Mouse (Mus musculus) granulocyte monocyte progenitor cell, adult 5-6 weeks (primary cell): ENCODE results near the gene Wdr81. TPM values are rescaled to one million over a fixed set of nuclear protein-coding genes. Genes with fewer than 3 reads are reported as not detected.

Source experiments
- ATAC-seq: replicated peaks from 2 replicates; pipeline ENCODE4 v1.8.0; 2016; ENCODE audit warnings: mild to moderate bottlenecking, moderate TSS enrichment, inconsistent platforms; ENCODE audit not compliant: poor library complexity, severe bottlenecking
- total RNA-seq, 2 experiments: library from RNA; stranded (forward) in 1 of 2; stranded (reverse) in 1 of 2; fragments of 200-712, 200-1000 nt in 1 of 2; fragments of >200 nt in 1 of 2; fragmentation: Nextera tagmentation in 1 of 2; gene quantifications; 2 replicates each; pipeline ENCODE4 v1.2.3; 2014 to 2017

Gene Wdr81
- total RNA-seq, 2 experiments from 2014 or later = 5.1 to 10.2 TPM

DNA sequence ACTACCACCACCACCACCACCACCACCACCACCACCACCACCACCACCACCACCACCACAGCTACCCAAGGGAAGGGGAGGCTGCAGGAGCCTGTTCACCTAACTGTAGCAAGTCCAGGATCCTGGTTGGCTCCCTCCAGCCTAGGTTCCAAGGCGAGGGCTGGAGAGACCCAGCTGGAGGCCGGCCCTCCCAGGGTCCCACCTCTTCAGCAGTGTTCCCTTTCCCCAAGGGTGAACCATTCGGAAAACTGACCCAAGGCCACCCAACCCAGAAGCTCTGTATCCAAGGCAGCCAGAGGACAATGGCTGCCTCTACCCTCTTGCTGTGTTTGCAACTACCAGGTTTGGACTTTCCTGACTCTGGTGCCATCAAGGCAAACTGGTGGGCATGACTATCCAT lies 14.6 kb downstream of the Wdr81 start:
- no peak for ATAC-seq

DNA sequence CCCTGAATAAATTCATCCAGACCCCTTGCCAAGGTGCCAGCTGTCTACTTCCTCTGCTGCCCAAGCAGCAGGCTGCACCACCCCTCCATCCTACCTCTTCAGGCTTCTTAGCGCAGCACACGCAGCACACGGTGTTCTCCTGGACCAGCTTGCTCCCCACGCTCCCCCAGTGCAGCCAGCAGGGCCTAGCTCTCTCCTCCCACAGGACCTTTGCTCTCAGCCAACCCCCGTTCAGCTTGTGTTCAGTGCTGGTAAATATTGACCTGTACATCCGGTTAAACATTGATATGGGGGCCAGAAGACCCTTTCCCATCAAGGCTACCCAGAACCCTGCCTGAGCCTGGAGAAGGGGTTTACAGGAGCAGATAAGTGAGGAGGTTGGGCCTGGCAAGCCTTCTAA lies 15.2 kb downstream of the Wdr81 start, which contains the start of gene Serpinf2:
TSS of gene Serpinf2 (minus strand) at position 229 of the 400 bp plus-strand sequence.
- ATAC-seq = no peak

DNA sequence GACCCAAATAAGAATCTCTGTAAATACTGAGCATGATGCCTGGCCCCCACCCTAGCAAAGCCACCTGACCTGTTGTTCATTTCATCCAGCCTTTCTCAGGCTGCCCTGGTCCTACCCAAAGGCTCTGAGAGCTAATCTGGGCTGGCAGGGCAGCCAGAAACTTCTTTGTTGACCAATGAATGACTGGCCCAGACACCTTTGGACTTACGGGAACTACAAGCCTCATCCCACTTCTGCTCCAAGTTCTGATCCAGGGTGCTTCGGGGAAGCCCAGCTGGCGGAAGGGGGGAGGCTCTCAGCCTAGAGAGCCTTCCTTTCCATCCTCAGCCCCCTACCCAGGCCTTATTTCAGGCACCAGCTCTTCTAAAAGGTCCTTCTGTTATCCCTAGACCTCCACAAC lies 15.7 kb downstream of the Wdr81 start:
- ATAC-seq = no peak

DNA sequence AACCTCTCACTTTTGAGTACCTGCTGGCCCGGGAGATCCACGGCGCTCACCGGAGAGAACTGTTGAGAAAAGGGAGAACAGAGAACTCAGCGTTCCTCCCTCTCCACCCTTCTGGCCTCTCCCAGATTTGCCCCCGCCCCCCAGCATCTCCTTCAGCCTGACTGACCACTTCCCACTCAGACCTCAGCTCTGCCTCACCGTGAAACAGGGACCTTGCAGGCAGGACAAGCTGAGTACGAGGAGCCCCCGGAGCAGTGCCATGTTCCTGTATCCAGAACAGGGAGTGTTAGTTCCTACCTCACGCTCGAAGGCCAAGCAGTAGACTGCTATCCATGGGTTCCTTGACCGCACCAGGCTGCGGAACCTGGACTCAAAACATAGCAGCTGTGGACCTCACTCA lies 16.3 kb downstream of the Wdr81 start:
- 0 out of 2 replicates have a peak, but pooled peaks have one; percentile 30 for ATAC-seq

DNA sequence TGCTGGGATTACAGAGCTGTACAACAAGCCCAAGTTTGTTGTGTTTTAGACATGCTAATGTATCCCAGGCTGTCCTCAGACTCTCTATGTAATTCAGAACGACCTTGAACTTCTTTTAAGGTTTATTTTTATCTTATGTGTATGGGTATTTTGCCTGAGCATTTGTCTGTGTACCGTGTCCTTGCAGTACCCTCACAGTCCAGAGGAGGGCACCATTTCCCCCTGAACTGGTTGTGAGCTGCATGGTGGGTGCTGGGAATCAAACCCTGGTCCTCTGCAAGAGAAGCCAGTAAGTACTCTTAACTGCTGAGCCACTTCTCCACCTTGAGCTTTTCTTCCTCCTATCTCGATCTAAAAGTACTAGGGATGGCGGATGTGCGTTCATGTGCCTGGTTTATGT lies 20.4 kb downstream of the Wdr81 start:
- no peak for ATAC-seq

DNA sequence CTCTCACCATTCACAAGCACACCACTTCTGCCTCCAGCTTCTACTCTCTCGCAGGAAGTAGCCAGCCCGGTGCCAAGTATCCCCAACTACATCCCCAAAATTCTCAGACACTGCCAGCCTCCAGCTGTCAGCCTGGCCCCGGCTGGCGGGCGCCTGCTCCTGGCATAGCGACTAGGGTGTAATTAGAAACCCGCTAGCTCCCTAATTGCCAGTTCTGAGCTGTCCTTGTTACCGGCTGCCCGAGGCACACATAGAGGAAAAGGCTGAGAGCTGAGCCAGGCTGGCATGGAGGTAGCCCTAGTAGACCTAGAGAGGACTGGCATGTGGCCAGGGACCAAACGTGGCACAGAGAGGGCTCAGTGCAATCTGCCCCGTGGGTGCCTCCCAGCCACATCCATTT lies 23.2 kb downstream of the Wdr81 start:
- no peak for ATAC-seq

DNA sequence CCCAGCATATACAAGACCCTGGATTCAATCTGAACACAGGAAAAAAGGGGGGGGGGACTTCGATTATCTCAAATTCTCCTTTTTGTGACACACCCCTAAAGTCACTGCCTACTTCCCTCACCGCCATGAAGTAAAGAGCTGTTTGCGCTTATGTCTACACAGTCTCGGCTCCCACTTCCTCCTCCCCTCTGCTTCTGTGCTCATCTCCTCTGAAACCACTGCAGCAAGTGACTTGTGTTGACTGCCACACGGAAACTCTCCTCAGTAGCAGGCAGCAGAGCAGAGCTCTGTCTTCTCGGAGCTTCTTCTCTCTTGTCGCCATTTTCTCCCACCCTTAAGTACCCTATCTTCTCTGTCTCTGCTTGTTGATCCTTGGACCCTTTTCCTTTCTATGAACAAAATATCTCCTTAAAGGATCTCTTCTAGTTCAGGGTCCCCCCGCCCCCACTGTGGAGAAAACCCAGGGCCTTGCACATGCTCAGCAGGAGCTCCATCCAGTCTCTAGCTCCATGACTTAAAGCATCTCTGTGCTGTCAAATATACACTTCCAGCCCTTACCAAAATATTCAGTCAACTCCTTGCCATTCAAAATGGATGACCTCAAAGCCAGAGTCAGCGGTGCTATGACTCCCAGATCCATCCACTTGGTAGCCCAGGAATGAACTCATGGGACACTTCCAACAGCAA lies 25.4 kb downstream of the Wdr81 start:
- peak; percentile 99 for ATAC-seq

DNA sequence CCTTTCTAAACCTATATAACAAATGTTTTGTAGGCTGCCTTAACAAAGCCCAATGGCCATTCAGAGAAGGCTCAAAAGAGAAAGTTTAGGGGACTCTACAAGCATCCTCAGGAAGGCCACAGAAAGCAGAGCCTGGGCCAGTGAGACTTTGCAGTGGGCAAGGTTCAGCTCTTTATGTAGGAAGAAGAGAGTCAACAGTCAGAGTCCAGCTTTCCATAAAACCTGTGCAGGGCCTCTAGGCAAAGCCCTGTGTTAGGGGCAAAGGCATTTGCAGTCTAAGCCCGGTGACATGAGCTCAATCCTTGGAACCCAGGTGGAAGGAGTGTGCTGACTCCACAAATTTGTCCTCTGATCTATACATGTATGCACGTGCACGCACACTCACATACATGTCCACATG lies 30.1 kb downstream of the Wdr81 start:
- ATAC-seq = no peak

DNA sequence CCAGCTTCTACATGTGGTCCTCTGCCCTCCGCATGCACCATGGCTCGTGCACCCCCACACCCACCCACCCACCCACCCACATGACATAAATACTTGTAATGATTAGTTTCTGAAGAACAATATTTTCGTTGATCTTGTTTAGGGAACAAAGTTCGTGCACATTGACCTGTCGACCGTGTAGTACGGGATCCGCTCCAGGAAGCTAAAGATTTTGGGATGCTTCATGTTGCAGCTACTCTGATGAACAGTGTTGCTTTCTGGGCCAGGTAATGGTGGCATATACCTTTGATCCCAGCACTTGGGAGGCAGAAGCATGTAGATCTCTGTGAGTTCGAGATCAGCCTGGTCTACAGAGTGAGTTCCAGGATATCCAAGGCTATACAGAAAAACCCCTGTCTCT lies 30.5 kb downstream of the Wdr81 start:
- no peak for ATAC-seq

DNA sequence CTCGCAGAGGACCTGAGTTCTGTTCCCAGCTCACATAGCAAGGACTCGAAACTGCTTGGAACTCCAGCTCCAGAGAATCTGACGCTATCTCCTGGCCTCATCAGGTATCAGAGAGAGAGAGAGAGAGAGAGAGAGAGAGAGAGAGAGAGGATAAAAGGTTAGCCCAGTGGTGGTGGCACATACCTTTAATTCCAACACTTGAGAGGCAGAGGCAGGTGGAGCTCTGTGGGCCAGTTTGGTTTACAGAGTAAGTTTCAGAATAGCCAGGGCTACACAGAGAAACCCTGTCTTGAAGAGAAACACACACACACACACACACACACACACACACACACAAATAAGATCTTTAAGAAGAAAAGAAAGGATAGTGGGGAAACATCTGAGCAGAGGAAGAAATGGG lies 31.4 kb downstream of the Wdr81 start:
- ATAC-seq = no peak

DNA sequence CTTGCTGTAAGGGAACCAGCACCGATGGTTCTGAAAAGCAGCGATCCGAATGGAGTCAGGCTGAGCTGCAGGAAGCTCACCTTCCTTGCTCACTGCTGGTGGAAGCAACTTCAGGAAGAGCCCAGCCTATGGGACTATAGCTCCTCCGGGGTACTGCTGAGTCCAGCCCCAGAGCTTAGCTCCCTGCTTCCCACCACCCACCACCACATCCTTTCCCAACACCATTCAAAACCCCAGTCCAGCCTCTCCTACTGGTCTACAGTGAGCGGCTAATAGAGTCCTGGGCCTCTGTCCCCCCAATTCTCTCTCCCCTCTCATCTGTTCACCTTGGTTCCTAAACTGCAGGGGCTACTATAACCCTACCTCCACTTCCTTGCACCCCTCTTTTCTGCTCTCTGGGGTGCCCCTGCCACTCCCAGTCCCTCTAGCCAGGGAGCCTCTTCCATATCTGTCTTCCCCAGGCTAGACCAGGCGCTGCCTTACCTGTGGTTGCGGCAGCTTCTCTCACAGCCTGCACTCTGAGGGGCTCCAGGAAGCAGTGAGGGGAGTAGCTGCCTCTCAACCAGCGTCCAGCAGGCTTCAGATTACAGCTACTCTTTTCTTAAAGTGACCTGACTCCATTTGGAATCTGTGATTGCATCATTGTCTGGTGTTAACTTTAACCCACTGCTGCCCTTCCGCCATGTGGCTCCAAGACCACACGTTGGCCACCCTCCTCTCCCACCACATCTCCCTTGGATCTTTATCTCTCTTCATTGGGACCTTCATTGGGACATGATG lies 32.3 kb downstream of the Wdr81 start, which contains the start of gene Serpinf1:
TSS of gene Serpinf1 (minus strand) at position 689 of the 780 bp plus-strand sequence.
- peak; percentile 70 for ATAC-seq

DNA sequence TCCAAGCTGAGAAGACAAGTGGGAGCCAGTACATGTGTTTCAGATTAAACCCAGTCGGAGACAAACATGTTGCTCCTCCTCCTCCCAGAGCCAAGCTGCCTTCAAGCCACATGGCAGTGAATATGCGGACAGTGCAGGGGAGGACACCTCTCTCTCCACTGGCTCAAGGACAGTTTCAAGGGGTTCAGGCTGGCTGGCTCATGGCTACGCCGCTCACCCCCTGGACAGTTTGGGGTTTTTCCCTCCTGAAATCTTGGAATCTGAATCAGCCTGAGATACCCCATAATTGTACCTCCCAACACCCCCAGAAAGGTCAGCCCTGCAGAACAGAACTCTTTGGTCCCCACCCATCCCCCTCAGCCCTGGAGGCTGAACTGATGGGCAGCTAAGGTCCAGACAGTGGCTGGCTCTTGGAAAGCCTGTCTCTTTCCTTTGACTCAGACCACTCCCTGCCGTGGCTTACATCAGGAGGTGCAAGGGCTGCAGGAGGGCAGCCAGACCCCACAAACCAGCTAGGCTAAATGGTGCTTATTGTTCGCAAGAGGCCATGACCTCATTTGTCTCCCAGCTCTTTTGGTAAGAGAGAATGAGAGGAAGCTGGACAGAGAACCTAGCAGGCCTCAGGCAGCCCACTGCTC lies 33.0 kb downstream of the Wdr81 start:
- no peak for ATAC-seq

DNA sequence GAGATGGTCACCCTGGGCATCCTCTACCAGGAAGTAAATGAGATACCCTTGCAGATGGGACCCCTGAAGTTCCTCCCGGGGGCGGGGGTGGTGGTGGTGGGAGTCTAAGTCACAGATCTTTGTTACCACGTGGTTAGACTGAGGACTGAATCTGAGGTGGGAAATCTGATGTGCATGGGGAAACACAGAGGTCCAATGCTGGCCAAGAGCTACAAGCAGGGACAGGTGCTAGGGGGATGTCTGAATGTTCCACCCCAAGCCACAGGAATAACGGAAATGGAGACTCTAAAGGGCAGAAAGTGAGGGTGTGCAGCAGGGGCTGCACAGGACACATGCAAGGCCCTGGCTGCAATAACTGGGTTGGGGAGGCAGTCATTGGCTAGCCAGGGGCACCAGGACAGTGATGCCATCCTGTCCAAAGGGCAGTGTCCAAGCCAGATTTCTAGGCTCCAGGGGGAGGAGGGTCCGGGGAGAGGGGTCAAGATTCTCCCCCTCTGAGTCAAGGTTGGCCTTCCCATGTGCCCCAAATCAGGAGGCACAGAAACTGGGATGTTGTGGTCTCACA lies 33.6 kb downstream of the Wdr81 start:
- no peak for ATAC-seq

DNA sequence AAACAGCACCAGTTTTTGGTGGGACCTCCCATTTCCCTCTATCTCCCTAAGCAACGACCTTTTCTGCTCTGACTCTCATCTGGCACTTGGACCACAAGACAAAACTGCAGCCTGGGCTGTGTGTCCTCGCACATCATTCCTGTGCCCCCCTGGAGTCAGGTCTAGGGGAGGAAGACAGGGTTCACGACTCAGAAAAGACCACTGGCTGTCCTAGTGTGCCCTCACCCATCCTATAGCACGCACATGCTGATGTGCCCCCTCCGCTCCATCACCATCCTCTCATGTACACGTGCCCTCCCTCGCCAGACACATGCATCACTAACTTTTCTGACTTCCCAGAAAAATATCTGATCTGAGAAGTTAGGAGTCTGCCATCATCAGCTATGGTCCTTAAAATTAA lies 34.5 kb downstream of the Wdr81 start:
- no peak for ATAC-seq

DNA sequence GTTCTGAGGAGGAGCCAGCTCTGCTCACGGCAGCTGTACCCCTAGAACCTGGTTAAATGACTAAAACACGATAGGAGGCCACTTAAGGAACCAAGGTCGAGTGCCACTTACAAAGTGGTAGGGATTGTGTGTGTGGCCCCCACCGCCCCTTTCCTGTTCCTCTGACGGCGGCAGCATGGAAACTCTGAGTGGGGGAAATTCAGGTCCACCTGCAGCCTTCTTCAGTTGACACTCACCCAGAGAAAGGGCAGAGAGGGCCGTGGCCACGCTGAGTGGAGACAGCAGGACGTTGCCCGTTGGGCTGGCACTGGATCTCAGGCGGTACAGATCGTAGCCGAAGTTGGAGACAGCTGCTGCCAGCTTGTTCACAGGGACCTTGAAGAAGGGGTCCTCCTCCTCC lies 38.5 kb downstream of the Wdr81 start:
- ATAC-seq = 0 out of 2 replicates have a peak, but pooled peaks have one; percentile 5

DNA sequence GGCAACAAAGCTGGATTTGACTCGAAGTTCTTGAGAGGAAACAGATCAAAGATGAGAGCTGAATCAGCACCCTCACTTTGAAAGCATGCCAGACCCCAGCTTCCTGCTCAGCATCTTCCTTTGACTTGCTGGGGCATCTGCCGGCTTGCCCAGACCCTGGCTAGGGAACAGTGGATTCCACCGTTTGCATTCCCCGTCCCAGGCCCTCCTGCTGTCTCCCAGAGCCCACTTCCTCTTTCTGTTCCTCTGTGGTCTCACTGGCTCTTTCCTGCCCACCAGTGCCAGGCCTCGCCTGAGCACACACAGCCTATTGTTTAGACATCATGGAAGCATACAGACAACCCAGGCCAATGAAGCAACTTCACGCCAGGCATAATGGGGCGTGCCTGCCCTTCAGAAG lies 39.4 kb downstream of the Wdr81 start:
- peak; percentile 97 for ATAC-seq

DNA sequence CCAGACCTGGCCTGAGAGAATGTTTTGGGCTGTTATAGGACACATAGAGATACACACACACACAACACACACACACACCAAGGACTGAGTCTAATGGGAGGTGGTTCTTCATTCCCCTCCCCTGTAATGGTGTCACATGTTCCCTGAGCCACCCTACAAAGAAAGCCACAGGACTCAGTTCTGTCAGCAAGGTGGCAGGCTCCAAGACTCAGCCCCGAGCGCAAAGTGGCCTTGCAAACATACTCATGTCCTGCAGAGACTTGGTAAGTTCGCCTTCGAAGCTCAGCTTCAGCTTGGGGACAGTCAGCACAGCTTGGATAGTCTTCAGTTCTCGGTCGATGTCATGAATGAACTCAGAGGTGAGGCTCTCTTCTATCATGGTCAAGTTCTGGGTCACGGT lies 43.9 kb downstream of the Wdr81 start:
- no peak for ATAC-seq

DNA sequence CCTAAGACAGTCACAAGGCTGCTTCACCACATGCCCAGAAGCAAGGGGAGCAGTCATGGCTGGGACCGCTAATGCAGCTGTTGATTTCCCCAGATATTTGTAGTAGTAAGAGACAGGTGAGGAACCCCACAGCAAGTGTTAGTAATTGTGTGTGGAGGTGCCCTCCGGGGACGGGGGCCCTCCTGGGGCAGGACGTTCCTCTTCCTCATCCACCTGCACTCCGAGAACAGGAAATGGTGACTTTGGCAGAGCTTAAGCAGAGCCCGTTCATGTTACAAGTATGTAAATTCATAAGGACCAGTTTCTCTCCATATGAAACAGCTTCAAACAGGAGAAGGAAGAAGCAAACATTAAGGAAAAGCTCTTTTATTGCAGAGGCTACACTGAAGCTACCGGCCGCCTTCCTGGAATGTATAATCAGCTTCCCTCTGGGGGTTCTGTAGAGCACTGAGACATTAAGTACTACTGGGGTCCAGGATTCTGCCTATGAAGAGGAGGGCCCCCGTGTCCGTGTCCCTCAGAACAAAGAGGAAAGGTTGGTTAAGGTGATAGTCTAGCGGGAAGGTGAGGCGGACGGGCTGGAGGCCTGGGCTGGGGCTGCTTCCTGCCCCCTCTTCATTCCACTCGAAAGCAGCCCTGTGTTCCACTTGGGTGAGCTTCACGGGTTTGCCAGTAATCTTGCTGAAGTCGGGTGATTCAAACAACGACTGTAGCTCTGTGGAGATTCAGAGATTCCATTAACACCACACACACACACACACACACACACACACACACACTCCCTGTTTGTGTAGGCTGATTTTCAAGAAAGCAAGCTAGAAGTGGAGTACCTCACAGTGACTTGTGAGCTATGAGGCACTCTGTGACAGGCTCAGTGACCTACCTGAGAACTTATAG lies 44.6 kb downstream of the Wdr81 start:
- peak; percentile 49 for ATAC-seq

DNA sequence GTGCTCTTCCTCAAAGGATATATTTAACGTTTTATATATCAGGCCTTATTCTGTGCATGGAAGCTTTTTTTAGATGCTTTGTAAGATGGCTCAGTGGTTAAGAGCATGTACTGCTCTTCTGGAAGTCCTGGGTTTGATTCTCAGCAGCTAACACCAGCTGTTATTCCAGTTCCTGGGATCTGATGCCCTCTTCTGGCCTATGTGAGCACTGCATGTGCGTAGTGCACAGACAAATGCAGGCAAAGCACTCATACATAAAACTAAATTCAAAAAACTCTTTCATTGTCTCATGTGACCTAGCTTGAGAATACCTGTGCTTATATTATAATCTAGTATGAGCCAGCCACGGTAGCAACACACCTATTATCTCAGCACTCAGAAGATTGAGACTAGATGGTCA lies 47.7 kb downstream of the Wdr81 start:
- ATAC-seq = peak; percentile 55; the same call in 1 of the 2 replicates

DNA sequence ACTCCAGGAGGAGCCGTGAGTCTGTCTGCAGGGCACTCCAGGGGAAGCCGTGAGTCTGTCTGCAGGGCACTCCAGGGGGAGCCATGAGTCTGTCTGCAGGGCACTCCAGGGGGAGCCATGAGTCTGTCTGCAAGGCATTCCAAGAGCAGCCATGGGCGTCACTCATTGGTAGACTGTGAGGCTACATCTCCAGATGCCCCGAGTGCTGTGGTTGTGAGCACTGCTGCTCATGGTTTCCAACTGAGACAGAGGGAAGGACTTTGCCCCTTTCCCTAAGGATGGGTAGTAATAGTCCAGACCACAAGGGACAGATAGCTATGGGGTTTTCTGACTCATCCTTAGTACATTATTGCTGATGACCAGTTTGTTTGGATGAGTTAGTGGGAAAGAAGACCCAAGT lies 48.4 kb downstream of the Wdr81 start:
- ATAC-seq = no peak; the same call in 1 of the 2 replicates
